Mouse (Mus musculus): ENCODE results near the gene Hrg.
"Not testable (repeated sequence)": the region's sequence is repeated elsewhere in the genome, so short reads cannot be mapped to it uniquely, and the experiment has no call there.

Gene Hrg

GRCm38 (mm10) chr16:22961073-22961472, 10.2 kb downstream of the Hrg start:
- no peak for DNase-seq (ENCODE audit: low spot score in 2 of 2)

GRCm38 (mm10) chr16:22962256-22962655, 11.4 kb downstream of the Hrg start:
- DNase-seq (ENCODE audit: low spot score in 2 of 2), result no peak

- no peak for DNase-seq (ENCODE audit: low spot score in 2 of 2)
Observed at GRCm38 (mm10) chr16:22963293-22963692, 12.4 kb downstream of the Hrg start.

- no peak for DNase-seq (ENCODE audit: low spot score in 2 of 2)
Observed at GRCm38 (mm10) chr16:22967383-22968030, 16.6 kb downstream of the Hrg start.

- DNase-seq (ENCODE audit: low spot score in 2 of 2), result not testable (repeated sequence)
Observed at GRCm38 (mm10) chr16:22996951-22997350, 46.1 kb downstream of the Hrg start.
